Mouse (Mus musculus) megakaryocyte progenitor cell, adult 5-6 weeks (primary cell): ENCODE results near the gene Brd7. TPM values are rescaled to one million over a fixed set of nuclear protein-coding genes. Genes with fewer than 3 reads are reported as not detected.

Experiments
- ATAC-seq: replicated peaks from 2 replicates; pipeline ENCODE4 v1.8.0; 2016; ENCODE audit warnings: mild to moderate bottlenecking, moderate TSS enrichment, inconsistent platforms; ENCODE audit not compliant: poor library complexity
- total RNA-seq, 2 experiments: library from RNA; stranded (forward) in 1 of 2; stranded (reverse) in 1 of 2; fragments of 157-497, 149-512 nt in 1 of 2; fragments of 200-1000 nt in 1 of 2; gene quantifications; 2 replicates each; pipeline versions ENCODE4 v1.2.3 to v1.2.4; 2015 to 2017

Brd7 gene
- total RNA-seq, 2 experiments from 2014 or later: 52.1 to 96.9 TPM

DNA sequence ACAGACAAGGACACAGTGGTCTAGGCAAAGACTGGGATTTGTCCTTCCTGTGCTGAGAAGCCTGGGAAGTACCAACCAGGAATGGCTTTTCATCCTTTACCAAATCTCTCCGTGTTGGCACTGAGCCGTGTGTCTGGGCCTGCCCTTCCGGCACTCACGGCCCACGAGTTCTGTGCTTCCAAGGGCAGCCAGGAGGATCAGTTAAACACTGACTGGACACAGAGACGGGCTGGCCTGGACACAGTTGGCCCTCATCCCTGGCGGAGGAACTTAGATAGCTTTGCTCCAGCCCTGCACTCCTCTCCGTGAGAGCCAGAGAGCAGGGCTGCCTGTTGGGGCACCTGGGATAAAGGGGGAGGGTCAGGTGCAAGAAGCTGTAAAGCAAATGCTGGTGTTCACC lies 49.0 kb downstream of the Brd7 start:
- ATAC-seq: no peak

DNA sequence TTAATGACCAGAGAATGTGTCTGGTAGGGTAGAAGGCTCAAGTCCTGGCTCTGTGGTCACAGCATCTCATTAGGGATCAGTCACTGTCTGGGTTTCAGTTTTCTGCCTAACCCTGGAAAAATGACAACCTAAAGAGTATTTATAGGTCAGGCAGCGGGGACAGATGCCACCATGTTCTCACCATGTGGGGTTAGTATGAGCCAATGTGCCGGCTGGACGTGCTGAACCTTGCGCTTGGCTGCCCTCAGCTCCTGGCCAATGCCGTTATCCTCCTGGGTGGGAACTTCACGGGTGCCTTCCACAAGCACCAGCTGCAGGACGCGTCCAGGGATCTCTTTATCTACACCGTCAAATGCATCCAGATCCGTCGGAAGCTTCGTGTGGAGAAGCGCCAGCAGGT lies 51.7 kb downstream of the Brd7 start:
- ATAC-seq: no peak

DNA sequence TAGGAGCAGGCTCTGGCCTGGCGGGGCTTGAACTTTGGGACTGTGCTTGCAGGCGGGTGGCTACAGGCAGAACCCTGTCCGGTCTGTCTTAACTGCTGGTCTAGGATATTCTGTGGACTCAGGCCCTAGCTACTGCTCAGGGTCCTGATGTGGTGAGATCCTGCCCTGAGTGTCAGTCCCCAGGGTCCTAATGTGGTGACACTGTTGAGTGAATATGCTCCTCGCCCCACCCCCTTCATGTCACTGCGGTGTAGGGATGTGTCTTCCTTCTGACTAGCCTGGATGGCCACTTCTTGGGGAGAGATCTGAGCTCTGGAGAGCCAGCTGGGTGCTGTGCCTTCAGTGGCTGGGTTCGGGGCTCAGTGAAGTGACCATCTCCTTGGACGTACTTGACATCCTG lies 52.1 kb downstream of the Brd7 start:
- ATAC-seq: no peak

DNA sequence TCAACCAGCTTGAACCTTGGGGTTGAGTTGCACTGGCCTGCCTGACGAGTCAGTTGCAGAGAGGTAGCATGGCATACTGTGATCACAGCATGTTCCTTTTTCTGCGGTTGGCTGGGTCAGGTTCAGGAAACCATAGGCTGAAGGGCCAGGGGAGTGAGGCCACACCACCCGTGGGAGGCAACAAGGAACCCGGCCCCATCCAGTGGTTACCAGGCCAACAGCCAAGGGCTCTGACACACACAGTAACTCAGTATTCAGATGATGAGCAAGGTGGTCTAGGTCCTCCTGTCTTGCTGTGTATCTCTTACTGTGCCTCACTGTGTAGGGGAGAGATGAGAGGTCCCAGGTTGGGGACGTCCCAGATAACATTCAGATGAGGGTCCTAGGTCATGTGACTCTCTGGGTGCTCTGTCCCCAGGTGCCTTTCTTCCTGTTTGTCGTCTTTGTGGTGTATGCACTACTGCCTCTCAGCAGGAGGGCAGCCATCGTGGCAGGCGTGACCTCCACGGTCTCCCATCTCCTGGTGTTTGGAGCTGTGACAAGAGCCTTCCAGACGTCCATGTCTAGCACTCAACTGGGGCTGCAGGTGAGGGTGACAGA lies 52.6 kb downstream of the Brd7 start:
- ATAC-seq: peak; percentile 76

DNA sequence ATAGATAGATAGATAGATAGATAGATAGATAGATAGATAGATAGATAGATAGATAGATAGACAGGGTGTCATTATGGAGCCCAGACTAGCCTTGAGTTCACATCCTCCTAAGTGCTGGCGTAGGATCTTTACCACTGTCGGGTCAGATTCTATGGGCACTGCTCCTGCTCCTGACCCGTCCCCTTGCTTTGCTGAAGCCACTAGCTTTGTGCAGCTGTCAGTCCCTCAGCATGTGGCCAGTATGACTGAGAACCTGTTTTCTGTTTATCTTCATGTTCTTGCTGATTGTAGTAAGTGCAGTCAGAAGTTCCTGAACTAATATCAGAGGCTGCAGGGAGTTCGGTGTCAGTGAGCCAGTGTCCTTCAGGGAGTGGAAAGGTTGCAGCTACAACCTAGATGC lies 54.3 kb downstream of the Brd7 start:
- ATAC-seq: no peak

DNA sequence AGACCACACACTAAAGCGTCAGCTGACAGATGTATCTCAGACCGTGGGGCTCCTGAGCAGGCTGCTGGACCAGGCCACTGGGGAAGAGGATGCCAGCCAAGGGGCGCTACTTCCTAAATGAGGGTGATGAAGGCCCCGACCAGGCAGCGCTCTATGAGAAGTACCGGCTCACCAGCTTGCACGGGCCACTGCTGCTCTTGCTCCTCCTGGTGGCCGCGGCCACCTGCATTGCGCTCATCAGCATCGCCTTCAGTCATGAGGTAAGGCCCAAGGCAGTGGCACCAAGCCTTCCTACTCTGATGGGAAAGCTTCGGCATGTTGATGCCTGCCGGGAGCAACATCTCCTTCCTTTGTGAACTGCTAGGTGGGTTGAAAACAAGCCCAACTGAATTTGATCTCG lies 55.5 kb downstream of the Brd7 start:
- ATAC-seq: peak; percentile 62

DNA sequence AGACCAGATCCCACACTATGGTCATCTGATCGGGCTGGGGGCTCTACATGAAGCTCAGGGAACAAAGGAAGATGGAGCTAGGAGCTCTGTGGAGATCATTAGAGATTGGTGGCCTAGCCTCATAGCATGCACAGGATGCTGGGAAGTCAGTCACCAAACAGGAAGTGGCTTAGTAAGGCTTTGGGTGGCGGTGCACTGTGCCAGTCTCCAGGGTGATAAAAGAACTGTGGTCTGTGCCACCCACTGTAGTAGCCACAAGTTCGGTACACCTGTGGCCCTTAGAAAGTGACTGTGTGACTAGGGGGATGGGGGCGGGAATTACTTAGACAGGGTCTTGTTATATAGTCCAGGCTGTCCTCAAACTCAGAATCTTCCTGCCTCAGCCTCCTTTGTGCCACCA lies 56.2 kb downstream of the Brd7 start:
- peak; percentile 24 for ATAC-seq

DNA sequence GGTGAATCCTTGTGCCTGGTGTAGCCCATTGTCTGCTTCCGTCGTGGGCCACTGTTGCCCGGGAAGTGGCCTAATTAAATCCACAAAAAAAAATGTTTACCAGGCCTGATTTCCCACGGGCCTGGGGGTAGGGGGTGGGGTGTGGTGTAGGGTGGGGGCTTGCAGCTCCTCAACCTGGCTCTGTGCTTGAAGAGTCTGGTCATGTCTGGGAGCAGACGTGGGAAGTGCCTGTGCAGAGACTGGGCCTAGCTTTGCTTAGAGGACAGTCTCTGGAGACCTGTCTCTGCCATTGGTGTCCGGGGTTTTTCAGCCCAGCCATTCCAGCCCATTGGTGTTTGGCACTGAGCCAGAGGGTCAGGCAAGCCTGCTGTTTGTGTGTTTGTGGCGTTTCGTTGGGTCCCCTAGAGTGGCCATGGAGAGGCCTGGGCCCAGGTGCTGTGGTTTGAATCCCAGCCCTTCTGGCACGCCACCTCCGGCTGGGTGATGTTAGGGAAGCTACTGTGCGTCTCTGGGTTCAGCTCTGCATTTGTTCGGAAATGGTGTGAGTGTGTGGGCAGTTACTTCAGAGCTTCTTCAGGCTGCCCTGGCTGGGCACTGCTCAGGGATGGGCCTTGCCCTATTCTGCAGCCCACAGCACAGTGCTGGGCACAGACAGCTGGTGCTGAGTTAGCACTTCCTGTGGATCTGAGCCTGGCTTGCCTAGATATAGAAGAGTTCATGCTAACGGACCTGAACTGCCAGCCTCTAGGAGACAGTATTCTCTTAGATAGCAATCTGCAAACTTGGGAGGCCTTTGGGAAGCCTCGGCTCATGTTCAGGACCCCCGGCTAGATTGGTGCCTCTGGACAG lies 60.2 kb downstream of the Brd7 start:
- ATAC-seq: peak; percentile 18

DNA sequence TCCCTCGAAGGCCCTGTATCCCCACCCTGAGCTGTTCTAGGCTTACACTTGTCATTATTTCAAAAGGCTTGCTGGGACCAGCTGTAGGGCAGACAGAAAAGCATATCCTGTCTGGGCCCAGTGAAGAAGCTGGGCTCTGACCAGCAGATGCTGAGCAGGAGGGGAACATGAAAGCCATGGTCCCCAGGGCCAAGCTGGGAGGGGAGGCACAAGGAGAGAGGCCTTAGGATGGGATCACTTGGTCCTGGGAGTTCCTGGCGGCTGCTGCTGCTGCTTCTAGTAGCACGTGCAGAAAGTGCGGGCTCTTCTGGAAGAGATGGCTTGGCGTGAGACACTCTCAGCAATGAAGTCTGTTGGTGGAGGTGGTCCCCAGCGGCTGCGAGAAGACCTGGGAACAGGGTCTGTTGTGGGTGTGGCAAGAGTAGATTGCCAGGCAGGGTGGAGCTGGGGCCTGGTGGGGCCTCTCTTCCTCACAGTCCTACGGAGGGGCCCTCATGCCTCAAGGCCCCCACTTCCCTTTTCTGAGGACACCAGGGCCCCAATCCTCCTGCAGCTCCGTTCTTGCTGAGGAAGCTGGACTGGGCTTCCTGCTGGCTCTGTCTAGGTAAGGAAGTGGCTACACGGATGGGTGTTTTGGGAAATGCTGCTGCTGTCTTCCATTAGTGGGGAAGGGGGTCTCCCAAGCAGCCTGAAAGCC lies 61.9 kb downstream of the Brd7 start:
- peak; percentile 74 for ATAC-seq

DNA sequence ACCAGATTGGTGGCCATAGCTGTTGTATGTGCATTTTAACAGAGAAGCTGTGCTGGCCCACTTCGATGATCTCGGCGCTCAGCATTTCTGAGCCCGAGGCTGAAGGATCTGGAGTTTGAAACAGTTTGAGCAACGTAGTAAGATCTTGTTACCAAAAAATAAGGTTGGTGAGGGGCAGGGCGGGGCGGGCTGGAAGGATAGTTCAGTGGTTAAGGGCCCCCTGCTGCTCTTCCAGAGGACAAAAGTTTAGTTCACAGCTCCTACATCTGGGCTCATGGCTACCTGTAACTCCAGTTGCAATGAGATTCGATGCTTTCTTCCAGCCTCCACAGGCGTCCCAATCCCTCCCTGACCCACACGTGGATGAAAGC lies 63.3 kb downstream of the Brd7 start:
- no peak for ATAC-seq

DNA sequence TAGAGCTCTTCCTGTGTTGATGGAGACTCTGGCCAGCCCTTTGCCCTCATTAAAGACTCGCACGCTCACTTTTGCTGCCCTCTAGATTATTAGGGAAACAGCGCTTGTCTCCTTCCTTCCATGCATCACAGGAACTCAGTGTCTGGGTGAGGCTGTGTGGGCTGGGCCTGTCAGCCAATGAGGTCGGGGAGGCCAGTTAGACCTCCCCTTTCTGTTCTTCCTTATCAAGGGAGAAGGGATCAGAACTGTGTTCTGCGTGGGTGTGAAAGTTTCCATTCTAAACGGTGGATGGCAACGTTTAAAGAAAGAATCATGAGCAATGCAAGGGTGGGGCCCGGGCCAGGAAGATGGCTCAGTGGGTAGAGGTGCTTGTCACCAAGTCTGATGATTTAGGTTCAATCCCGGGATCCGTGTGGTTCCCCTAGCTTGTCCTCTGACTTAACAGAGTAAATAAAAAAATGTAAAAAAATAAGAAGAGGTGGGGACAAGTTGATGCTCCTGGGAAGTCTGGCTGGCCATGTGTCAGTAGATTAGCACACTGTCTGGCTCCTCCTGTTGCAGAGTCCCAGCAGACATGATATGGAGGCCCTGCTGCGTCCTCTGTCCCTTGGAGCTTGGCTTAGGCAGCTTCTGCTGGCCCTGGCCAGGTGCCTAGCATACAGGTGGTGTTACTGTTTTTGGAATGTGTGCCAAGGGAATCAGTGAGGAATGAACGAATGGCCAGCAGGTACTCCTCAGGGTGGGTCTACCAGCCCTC lies 63.8 kb downstream of the Brd7 start:
- ATAC-seq: peak; percentile 56

DNA sequence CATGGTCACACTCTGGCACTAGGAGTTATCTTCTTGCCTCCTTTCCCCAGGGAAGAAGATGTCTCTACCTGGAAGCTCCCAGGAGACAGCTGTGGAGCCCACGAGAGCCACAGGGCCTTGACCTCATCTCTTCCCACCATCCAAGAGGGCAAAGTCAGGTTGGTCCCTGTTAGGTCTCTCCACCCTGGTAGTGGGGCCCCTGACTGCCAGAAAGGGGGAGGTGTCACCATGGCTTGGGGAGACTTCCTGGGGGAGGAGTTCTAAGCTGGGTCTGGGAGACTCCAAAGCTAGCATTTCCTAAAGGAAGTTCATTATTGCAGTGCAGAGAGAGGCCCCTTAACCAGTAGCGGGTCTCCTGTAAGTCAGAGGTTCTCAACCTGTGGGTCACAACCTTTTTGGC lies 67.0 kb downstream of the Brd7 start:
- no peak for ATAC-seq

DNA sequence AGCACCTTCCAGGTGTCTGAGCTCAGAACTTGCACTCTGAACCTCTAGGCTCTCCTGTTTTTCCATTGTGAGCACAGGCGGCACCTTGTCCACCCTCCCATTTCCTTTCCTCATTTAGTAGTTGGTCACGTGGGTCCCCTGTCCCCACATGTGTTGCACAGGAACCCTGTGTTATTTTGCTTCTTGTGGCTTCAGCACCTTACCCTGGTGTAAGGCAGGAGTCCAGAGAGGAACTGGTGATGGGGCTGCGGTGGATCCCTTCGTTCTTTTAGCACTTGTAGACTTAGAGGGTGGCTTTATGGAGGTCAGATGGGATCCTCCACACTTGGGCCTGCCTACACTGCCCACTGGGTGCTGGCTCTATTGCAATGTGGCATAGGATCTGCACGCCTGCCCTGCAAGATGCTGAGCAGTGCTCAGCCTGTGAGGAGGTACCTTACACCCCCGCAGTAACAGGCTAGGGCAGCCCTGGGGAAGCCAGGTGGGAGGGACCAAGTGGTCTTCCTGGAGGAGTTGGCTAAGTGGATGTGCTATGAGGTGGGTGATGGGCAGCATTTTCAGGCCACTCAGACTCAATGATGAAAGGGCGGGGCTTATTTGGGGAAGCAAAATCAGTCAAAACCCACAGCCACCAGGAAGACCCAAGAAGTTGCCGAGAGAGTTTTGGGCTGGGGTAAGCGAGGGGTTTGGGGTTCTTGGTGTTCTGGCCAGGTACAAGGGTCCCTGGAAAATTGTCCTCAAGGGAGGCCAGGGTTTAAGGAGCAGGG lies 68.2 kb downstream of the Brd7 start:
- ATAC-seq: peak; percentile 50

DNA sequence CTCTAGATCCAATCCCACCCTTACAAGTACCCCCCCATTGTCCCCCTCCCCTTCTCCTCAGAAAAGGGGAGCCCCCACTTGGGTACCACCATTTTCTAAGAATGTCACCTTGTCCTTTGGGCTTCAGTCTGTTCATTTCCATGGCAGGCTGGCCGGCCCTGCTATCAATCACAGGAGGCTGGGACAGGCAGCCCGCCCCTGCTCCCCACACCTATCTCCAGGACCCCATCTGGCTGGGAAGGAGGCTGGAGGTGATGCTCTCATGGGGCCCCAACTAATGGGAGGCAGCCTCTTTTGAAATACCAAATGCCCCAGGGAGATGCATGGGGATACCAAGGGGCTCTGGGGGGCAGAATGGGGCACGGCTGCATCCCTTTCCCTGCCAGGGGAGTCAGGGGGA lies 69.1 kb downstream of the Brd7 start:
- ATAC-seq: no peak

DNA sequence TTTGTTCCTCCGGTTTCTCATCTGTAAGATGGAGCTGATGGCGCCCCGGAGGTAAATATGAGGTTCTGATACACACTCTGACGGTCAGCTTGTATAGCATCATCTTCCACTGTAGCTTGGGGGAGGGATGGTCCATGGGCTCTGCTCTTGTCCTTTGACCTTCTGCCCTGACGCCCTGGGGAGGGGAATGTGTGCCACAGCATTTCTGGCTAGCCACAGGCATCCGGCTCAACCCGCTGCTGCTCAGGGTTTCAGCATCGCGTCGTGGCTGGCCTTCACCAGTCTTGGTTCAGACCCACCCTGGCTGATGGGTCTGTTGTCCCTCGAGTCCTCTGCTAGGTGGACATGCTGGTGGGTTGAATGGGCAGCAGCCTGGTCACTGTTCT lies 70.7 kb downstream of the Brd7 start:
- ATAC-seq: no peak

DNA sequence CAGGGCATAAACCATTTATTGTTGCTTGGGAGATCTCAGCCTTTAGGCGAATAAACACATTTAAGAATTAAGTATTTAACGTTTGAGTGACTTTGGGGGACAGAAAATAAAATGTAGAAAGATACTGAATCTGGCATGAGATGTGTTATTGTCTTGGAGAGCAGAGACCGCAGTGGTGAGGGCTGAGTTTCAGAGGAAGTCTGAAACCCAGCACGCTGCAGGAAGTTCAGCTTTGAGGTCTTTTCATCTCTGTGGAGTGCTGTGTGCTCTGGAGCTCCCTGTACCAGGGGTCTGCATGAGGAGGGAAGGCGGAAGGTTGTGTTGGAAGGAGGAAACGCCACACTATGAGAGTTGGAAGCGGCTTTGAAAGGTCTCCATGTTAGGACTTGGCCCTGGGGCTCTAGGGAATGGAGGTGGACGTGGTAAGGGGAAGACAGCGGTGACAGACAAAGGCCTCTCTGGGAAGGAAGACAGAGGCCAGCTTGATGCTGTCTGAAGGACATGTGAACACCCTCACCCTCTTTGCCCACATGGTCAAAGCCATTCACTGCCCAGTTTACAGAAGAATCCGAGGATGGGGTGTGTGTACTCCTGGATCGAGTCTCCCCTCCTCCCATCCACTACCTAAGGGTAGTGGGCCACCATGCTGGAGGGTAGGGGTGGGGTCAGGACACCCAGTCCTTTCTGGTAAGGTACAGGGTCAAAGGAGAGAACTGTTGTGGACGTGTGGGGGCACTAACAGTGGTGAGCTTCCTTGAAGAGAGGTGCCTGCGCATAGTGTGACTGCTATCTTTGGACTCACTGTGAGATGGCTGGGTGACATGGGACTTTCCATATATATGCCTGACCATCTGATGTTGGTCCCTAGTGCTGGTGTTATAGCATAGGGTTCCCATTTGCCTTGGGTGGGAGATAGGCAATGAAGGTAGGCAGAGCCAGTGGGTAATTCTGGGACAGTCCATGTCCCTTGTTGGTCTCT lies 71.4 kb downstream of the Brd7 start:
- ATAC-seq: no peak

DNA sequence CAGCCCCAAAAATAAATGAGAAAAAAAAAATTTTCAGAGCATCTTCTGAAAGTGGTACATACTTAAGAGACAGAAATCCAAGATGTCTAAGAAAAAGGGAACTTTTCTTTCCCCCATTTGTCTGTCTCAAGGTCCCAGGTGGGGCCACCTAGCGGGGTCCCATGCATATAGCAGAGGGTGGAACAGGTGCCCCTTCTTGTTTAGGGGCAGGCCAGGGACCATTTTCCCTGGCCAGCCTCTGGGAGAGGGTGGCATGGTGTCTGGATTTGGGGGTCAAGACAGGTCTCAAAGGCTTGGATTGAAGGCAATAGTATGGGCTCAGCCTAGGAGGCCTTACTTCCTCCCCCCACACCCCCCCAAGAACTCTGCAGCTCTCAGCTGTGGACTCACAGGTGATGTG lies 72.1 kb downstream of the Brd7 start:
- no peak for ATAC-seq

DNA sequence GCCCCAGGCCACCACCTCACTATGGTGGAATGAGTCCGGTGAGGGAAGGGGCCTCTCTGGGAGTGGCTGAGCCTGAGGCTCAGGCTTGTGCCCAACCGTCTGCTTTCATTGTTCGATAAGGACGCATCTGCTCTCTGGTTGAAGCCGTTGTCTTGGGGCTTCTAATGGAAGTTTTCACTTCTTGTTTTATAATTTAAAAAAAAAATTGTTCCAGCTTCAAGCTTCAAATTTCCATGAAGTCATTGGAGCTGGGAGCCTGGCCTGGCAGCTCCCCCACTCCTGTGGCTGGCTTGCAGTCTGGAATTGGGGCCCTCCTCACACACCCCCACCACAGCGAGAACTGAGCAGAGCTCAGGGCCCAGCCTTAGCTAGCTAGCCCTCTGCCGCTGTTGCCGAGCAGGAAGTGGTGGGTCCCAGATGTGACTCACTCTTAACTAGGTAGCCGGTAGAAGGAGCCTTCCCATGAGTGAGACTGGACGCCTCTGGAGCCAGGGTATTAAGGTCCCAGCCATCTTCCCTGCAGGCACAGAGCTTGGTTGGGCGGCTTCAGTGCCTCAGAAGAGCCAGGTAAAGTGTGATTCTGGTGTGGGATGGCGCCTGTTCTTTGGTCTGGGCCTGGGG lies 73.3 kb downstream of the Brd7 start:
- peak; percentile 62 for ATAC-seq

DNA sequence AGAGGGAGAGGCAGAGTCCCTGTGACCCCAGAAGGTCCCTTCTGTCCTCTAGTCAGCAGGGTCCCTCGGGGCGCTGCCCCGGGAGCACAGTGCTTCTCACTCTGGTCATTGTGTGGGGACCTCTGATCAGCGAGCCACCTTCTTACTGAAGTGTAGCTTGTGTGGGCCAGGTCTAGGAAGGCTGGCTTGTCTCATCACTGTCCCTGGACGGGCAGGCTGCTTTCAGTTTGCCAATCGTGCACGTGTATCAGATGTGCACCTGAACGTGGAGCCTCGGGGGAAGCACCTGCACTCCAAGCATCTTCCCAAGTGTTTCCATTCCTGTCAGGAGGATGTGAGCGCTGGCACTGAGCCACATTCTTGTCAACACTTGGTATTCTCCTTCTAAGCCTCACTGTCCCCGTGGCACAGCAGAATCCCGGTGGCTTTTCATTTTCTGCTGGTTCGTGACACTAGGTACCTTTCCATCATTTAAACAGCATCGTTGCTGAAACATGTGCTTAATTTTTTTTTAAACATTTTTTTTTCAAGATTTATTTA lies 75.5 kb downstream of the Brd7 start:
- ATAC-seq: no peak
